9 mouse cellular contexts compared by ENCODE assay signal in genomic region chr7:121258826-121259496, GRCm38 (mm10).
DNase-seq lines count a peak whose midpoint lies in the region; ATAC-seq lines count a peak whose summit lies in the region.
"Had no signal": no experiment of that assay in that cellular context is flagged by ENCODE, and none has a peak within 500 bp of the region (broad histone marks: within the 10 kb centered on the region; RNA-seq: fewer than 3 reads in every experiment).

No protein-coding gene starts in this region.

- no peaks in the 10 kb centered on the region for H3K27me3 ChIP-seq in midbrain, embryonic 16.5 days (ENCODE audit: control insufficient read depth, insufficient read depth, low read depth, low read length)
- H3K27me3 ChIP-seq: liver, embryonic 15.5 days had no signal

- ATAC-seq in midbrain, embryonic 16.5 days, result peak; percentile 68

- no peaks in the 10 kb centered on the region for H3K36me3 ChIP-seq in midbrain, embryonic 16.5 days (ENCODE audit: control insufficient read depth, insufficient read depth, low read length)
- H3K36me3 ChIP-seq: liver, embryonic 15.5 days had no signal

- 42% methylated on average over 12 of the region's 12 CpGs for WGBS in midbrain, embryonic 16.5 days

- no peak overlapping the region for H3K4me3 ChIP-seq in midbrain, embryonic 16.5 days (ENCODE audit: low read depth, low read length)
- H3K4me3 ChIP-seq: liver, embryonic 15.5 days had no signal

- H3K9ac ChIP-seq in midbrain, embryonic 16.5 days (ENCODE audit: low read depth, low read length), result no peak overlapping the region
- H3K9ac ChIP-seq: liver, embryonic 15.5 days had no signal

- H3K4me2 ChIP-seq in midbrain, embryonic 16.5 days (ENCODE audit: low read length), result no peak overlapping the region
- H3K4me2 ChIP-seq: liver, embryonic 15.5 days had no signal

- no peaks in the 10 kb centered on the region for H3K9me3 ChIP-seq in midbrain, embryonic 16.5 days (replicated peaks; ENCODE audit: control insufficient read depth, low read length, poor library complexity, severe bottlenecking)
- H3K9me3 ChIP-seq: liver, embryonic 15.5 days had no signal

- H3K4me1 ChIP-seq in midbrain, embryonic 16.5 days (ENCODE audit: control insufficient read depth, insufficient read depth, low read length), result no peaks in the 10 kb centered on the region
- H3K4me1 ChIP-seq: liver, embryonic 15.5 days had no signal

- intact Hi-C loops in gastrocnemius, postnatal 14 days (cut with DNase I; ENCODE audit: low total_unique reads), result no loop called here

- DNase-seq in heart, adult 8-10 months (ENCODE audit: low spot score), result peak; percentile 13
- DNase-seq in heart, adult 9 months (ENCODE audit: low spot score in 2 of 2), result no peak
- peak; percentile 55 for DNase-seq in 3T3-L1 (ENCODE audit: low read depth, low spot score)
- peak; percentile 68 for DNase-seq in R1 (ENCODE audit: low read depth, low spot score)
- peak; percentile 51 for DNase-seq in embryo, embryonic 11.5 days (ENCODE audit: low read depth, low spot score)
- peak; percentile 18 for DNase-seq in kidney, postnatal 14 days
- DNase-seq in gastrocnemius, postnatal 14 days, result no peak

- no peak overlapping the region for H3K27ac ChIP-seq in midbrain, embryonic 16.5 days (ENCODE audit: low read length)
- H3K27ac ChIP-seq: liver, embryonic 15.5 days had no signal

Comparison
In these comparisons a context has a peak if more than half of its experiments do, and no peak if none do; other contexts are left out.
1. DNase-seq: peak in heart, adult 8-10 months (single experiment), 3T3-L1 (single experiment), R1 (single experiment), embryo, embryonic 11.5 days (single experiment) and kidney, postnatal 14 days (single experiment); none in heart, adult 9 months (0 of 2) and gastrocnemius, postnatal 14 days (single experiment).